Mouse (Mus musculus): Measurements from ENCODE around the gene Osgin1.

GRCm38 (mm10) chr8:119439424-119439823 is 5.5 kb downstream of the Osgin1 start:
- TF ChIP-seq POLR2A (IDR thresholded peaks at IDR 0.05; ENCODE audit: borderline replicate concordance, low read depth, low read length) (no peak), CTCF (IDR thresholded peaks at IDR 0.05; ENCODE audit: low read depth, low read length) (no peak)

Measured in bone marrow macrophage, adult 2 months (primary cell).